Mouse (Mus musculus): ENCODE measurements around the gene Crhr1. TPM values are rescaled to one million over a fixed set of nuclear protein-coding genes. Genes with fewer than 3 reads are reported as not detected.
"Not testable (repeated sequence)": the region's sequence is repeated elsewhere in the genome, so short reads cannot be mapped to it uniquely, and the experiment has no call there.

The Crhr1 gene
- polyA plus RNA-seq, 1 experiment from 2014 or later, result not detected

DNA sequence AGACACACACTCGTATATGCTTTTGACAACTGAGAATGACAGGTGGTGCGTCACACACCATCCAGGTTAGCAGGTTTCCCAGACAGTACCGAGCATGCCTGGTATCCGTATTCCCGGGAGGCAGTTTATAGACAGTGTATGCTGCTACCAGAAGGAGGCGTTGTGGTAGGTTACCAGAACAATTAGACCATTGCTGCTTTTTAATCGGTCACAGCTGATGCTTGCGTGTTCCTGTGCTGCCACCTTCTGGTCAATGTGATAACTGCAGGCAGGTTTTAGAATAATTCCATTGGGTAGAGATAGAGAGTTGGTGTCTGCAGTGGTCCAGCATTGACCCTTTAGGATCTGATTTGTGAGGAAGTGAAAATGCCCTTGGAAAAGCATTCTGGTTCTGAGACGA is 63.1 kb downstream of the Crhr1 start:
- 10% methylated on average over 9 of the region's 9 CpGs for WGBS (ENCODE audit: insufficient replicate concordance)
- ATAC-seq (ENCODE audit: low read depth), result no peak
- H3K9ac ChIP-seq (ENCODE audit: low read depth, low read length), result no peak overlapping the region
- H3K4me1 ChIP-seq (ENCODE audit: control insufficient read depth, low read depth, low read length), result no peaks in the 10 kb centered on the region
- H3K36me3 ChIP-seq (ENCODE audit: control insufficient read depth, insufficient read depth), result no peaks in the 10 kb centered on the region
- no peak overlapping the region for H3K27ac ChIP-seq (ENCODE audit: low read length)
- no peak overlapping the region for H3K4me2 ChIP-seq (ENCODE audit: low read depth, low read length)
- H3K27me3 ChIP-seq (ENCODE audit: control insufficient read depth, insufficient read depth, low read depth, low read length), result no peaks in the 10 kb centered on the region
- H3K4me3 ChIP-seq (ENCODE audit: low read depth, low read length), result no peak overlapping the region
- H3K9me3 ChIP-seq (replicated peaks; ENCODE audit: control insufficient read depth, low read length), result no peaks in the 10 kb centered on the region

GRCm38 (mm10) chr11:104197861-104198260 is 65.2 kb downstream of the Crhr1 start:
- WGBS (ENCODE audit: insufficient replicate concordance), result 10% methylated on average over 10 of the region's 10 CpGs
- Histone ChIP-seq H3K4me2 (ENCODE audit: low read depth, low read length) (no peak overlapping the region), H3K36me3 (ENCODE audit: control insufficient read depth, insufficient read depth) (no peaks in the 10 kb centered on the region), H3K9ac (ENCODE audit: low read depth, low read length) (no peak overlapping the region), H3K27me3 (ENCODE audit: control insufficient read depth, insufficient read depth, low read depth, low read length) (no peaks in the 10 kb centered on the region), H3K4me1 (ENCODE audit: control insufficient read depth, low read depth, low read length) (no peaks in the 10 kb centered on the region), H3K9me3 (replicated peaks; ENCODE audit: control insufficient read depth, low read length) (no peaks in the 10 kb centered on the region), H3K4me3 (ENCODE audit: low read depth, low read length) (no peak overlapping the region), H3K27ac (ENCODE audit: low read length) (no peak overlapping the region)
- no peak for ATAC-seq (ENCODE audit: low read depth)

GRCm38 (mm10) chr11:104203271-104203670 is 70.6 kb downstream of the Crhr1 start:
- Histone ChIP-seq H3K4me1 (ENCODE audit: control insufficient read depth, low read depth, low read length) (no peaks in the 10 kb centered on the region), H3K4me2 (ENCODE audit: low read depth, low read length) (no peak overlapping the region), H3K9ac (ENCODE audit: low read depth, low read length) (no peak overlapping the region), H3K9me3 (replicated peaks; ENCODE audit: control insufficient read depth, low read length) (no peaks in the 10 kb centered on the region), H3K36me3 (ENCODE audit: control insufficient read depth, insufficient read depth) (no peaks in the 10 kb centered on the region), H3K27me3 (ENCODE audit: control insufficient read depth, insufficient read depth, low read depth, low read length) (no peaks in the 10 kb centered on the region), H3K27ac (ENCODE audit: low read length) (no peak overlapping the region), H3K4me3 (ENCODE audit: low read depth, low read length) (no peak overlapping the region)
- ATAC-seq (ENCODE audit: low read depth), result no peak
- WGBS (ENCODE audit: insufficient replicate concordance), result 31% methylated on average over 3 of the region's 3 CpGs

DNA sequence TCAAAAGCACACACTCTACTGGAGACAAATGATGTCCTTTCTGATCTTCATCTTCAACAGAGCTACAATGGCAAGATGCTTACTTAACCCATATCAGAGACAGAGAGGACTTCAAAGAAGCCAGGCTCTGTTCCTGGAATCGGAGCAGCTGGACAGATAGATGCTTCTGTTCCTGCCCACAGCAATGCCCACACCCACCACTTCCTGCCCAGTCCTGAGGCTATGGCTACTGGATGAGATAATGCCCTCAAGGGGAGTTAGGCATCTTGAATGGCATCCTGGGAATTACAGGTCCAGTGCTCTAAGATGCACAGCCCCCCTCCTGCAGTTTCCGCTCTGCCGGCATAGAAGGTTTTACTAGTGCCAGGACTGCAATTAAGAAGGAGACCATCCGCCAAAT is 73.9 kb downstream of the Crhr1 start:
- Histone ChIP-seq H3K9ac (ENCODE audit: low read depth, low read length) (no peak overlapping the region), H3K4me3 (ENCODE audit: low read depth, low read length) (no peak overlapping the region), H3K9me3 (replicated peaks; ENCODE audit: control insufficient read depth, low read length) (no peaks in the 10 kb centered on the region), H3K4me1 (ENCODE audit: control insufficient read depth, low read depth, low read length) (no peaks in the 10 kb centered on the region), H3K36me3 (ENCODE audit: control insufficient read depth, insufficient read depth) (no peaks in the 10 kb centered on the region), H3K27me3 (ENCODE audit: control insufficient read depth, insufficient read depth, low read depth, low read length) (no peaks in the 10 kb centered on the region), H3K27ac (ENCODE audit: low read length) (no peak overlapping the region), H3K4me2 (ENCODE audit: low read depth, low read length) (no peak overlapping the region)
- ATAC-seq (ENCODE audit: low read depth), result no peak
- 63% methylated on average over 4 of the region's 4 CpGs for WGBS (ENCODE audit: insufficient replicate concordance)

GRCm38 (mm10) chr11:104209041-104209440 is 76.4 kb downstream of the Crhr1 start:
- Histone ChIP-seq H3K27ac (ENCODE audit: low read length) (no peak overlapping the region), H3K36me3 (ENCODE audit: control insufficient read depth, insufficient read depth) (no peaks in the 10 kb centered on the region), H3K27me3 (ENCODE audit: control insufficient read depth, insufficient read depth, low read depth, low read length) (no peaks in the 10 kb centered on the region), H3K9ac (ENCODE audit: low read depth, low read length) (no peak overlapping the region), H3K4me3 (ENCODE audit: low read depth, low read length) (no peak overlapping the region), H3K9me3 (replicated peaks; ENCODE audit: control insufficient read depth, low read length) (no peaks in the 10 kb centered on the region), H3K4me2 (ENCODE audit: low read depth, low read length) (no peak overlapping the region), H3K4me1 (ENCODE audit: control insufficient read depth, low read depth, low read length) (no peaks in the 10 kb centered on the region)
- WGBS (ENCODE audit: insufficient replicate concordance), result 43% methylated on average over 3 of the region's 3 CpGs
- no peak for ATAC-seq (ENCODE audit: low read depth)

GRCm38 (mm10) chr11:104211251-104211650 is 78.6 kb downstream of the Crhr1 start:
- Histone ChIP-seq H3K4me3 (ENCODE audit: low read depth, low read length) (no peak overlapping the region), H3K9me3 (replicated peaks; ENCODE audit: control insufficient read depth, low read length) (no peaks in the 10 kb centered on the region), H3K36me3 (ENCODE audit: control insufficient read depth, insufficient read depth) (no peaks in the 10 kb centered on the region), H3K4me1 (ENCODE audit: control insufficient read depth, low read depth, low read length) (no peaks in the 10 kb centered on the region), H3K4me2 (ENCODE audit: low read depth, low read length) (no peak overlapping the region), H3K27ac (ENCODE audit: low read length) (no peak overlapping the region), H3K9ac (ENCODE audit: low read depth, low read length) (no peak overlapping the region), H3K27me3 (ENCODE audit: control insufficient read depth, insufficient read depth, low read depth, low read length) (no peaks in the 10 kb centered on the region)
- no peak for ATAC-seq (ENCODE audit: low read depth)
- WGBS (ENCODE audit: insufficient replicate concordance), result 68% methylated on average over 6 of the region's 6 CpGs

DNA sequence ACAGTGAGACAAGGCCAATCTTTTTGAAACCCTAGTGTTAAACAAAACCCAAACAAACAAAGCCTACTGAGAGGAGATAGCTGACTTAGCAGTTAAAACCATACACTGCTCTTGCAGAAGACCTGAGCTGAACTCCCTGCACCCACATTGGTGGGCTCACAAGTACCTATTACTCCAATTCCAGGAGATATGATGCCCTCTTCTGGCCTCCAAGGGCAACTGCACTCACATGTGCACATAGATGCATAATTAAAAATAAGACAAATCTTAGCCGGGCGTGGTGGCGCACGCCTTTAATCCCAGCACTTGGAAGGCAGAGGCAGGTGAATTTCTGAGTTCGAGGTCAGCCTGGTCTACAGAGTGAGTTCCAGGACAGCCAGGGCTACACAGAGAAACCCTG is 81.5 kb downstream of the Crhr1 start:
- not testable (repeated sequence) for H3K27ac ChIP-seq (ENCODE audit: low read length); H3K4me2 ChIP-seq (ENCODE audit: low read depth, low read length); H3K9ac ChIP-seq (ENCODE audit: low read depth, low read length); H3K27me3 ChIP-seq (ENCODE audit: control insufficient read depth, insufficient read depth, low read depth, low read length); H3K36me3 ChIP-seq (ENCODE audit: control insufficient read depth, insufficient read depth); H3K4me3 ChIP-seq (ENCODE audit: low read depth, low read length); ATAC-seq (ENCODE audit: low read depth); H3K4me1 ChIP-seq (ENCODE audit: control insufficient read depth, low read depth, low read length); H3K9me3 ChIP-seq (replicated peaks; ENCODE audit: control insufficient read depth, low read length)
- 81% methylated on average over 5 of the region's 5 CpGs for WGBS (ENCODE audit: insufficient replicate concordance)

GRCm38 (mm10) chr11:104218075-104218474 is 85.4 kb downstream of the Crhr1 start:
- no peaks in the 10 kb centered on the region for H3K4me1 ChIP-seq (ENCODE audit: control insufficient read depth, low read depth, low read length)
- no peaks in the 10 kb centered on the region for H3K36me3 ChIP-seq (ENCODE audit: control insufficient read depth, insufficient read depth)
- H3K27ac ChIP-seq (ENCODE audit: low read length), result no peak overlapping the region
- H3K4me3 ChIP-seq (ENCODE audit: low read depth, low read length), result no peak overlapping the region
- 55% methylated on average over 3 of the region's 3 CpGs for WGBS (ENCODE audit: insufficient replicate concordance)
- no peak overlapping the region for H3K9ac ChIP-seq (ENCODE audit: low read depth, low read length)
- ATAC-seq (ENCODE audit: low read depth), result no peak
- H3K4me2 ChIP-seq (ENCODE audit: low read depth, low read length), result no peak overlapping the region
- H3K27me3 ChIP-seq (ENCODE audit: control insufficient read depth, insufficient read depth, low read depth, low read length), result no peaks in the 10 kb centered on the region
- no peaks in the 10 kb centered on the region for H3K9me3 ChIP-seq (replicated peaks; ENCODE audit: control insufficient read depth, low read length)

DNA sequence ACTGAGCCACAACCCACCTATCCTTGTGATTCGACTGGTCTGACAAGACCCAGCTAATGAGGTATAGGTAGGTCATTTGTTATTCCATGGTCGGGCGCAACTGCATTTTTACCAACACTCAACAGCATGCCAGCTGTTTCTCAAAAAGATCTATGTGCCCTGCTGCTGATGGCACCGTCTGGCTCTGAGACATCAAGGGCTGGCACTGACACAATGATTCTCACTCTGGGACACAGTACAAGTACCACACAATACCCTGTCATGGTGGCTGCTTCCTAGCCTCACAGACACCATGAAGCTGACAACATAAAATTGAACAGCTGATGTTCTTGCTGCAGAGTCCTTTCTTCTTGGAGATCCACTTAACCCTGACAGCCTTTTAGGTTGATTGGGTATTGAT is 87.6 kb downstream of the Crhr1 start:
- Histone ChIP-seq H3K27me3 (ENCODE audit: control insufficient read depth, insufficient read depth, low read depth, low read length) (no peaks in the 10 kb centered on the region), H3K4me2 (ENCODE audit: low read depth, low read length) (no peak overlapping the region), H3K9me3 (replicated peaks; ENCODE audit: control insufficient read depth, low read length) (no peaks in the 10 kb centered on the region), H3K36me3 (ENCODE audit: control insufficient read depth, insufficient read depth) (no peaks in the 10 kb centered on the region), H3K4me1 (ENCODE audit: control insufficient read depth, low read depth, low read length) (no peaks in the 10 kb centered on the region), H3K9ac (ENCODE audit: low read depth, low read length) (no peak overlapping the region), H3K27ac (ENCODE audit: low read length) (no peak overlapping the region), H3K4me3 (ENCODE audit: low read depth, low read length) (no peak overlapping the region)
- 62% methylated on average over 4 of the region's 4 CpGs for WGBS (ENCODE audit: insufficient replicate concordance)
- no peak for ATAC-seq (ENCODE audit: low read depth)

- no peaks in the 10 kb centered on the region for H3K9me3 ChIP-seq (replicated peaks; ENCODE audit: control insufficient read depth, low read length)
- WGBS (ENCODE audit: insufficient replicate concordance), result 61% methylated on average over 5 of the region's 5 CpGs
- ATAC-seq (ENCODE audit: low read depth), result no peak
Measured at GRCm38 (mm10) chr11:104221751-104222150, 89.1 kb downstream of the Crhr1 start.

More at GRCm38 (mm10) chr11:104221751-104222150, 89.1 kb downstream of the Crhr1 start:
- Histone ChIP-seq H3K4me1 (ENCODE audit: control insufficient read depth, low read depth, low read length) (no peaks in the 10 kb centered on the region), H3K4me3 (ENCODE audit: low read depth, low read length) (no peak overlapping the region), H3K36me3 (ENCODE audit: control insufficient read depth, insufficient read depth) (no peaks in the 10 kb centered on the region), H3K9ac (ENCODE audit: low read depth, low read length) (no peak overlapping the region), H3K27ac (ENCODE audit: low read length) (no peak overlapping the region), H3K4me2 (ENCODE audit: low read depth, low read length) (no peak overlapping the region), H3K27me3 (ENCODE audit: control insufficient read depth, insufficient read depth, low read depth, low read length) (no peaks in the 10 kb centered on the region)

Data from liver, embryonic 16.5 days (tissue).